18 mouse cellular contexts compared by ENCODE assay signal in genomic region chr8:111029589-111029988, GRCm38 (mm10). TPM values are rescaled to one million over a fixed set of nuclear protein-coding genes. Genes with fewer than 3 reads are reported as not detected.
DNase-seq lines count a peak whose midpoint lies in the region; ATAC-seq and TF ChIP-seq lines count a peak whose summit lies in the region.
"Had no signal": no experiment of that assay in that cellular context is flagged by ENCODE, and none has a peak within 500 bp of the region (broad histone marks: within the 10 kb centered on the region; RNA-seq: fewer than 3 reads in every experiment).

No protein-coding gene starts in this region.

- no peak overlapping the region for H3K27ac ChIP-seq in CH12.LX (ENCODE audit: insufficient read depth, low read depth)
- H3K27ac ChIP-seq in liver, postnatal 0 days (ENCODE audit: low read depth), result no peak overlapping the region
- H3K27ac ChIP-seq in layer of hippocampus, adult 2 months, result no peak overlapping the region
- H3K27ac ChIP-seq: embryonic facial prominence, embryonic 10.5 days; heart, embryonic 10.5 days; hindbrain, embryonic 10.5 days; neural tube, embryonic 13.5 days had no signal

- TF ChIP-seq EP300 in CH12.LX (IDR thresholded peaks at IDR 0.05; ENCODE audit: low read length), result no peak
- no peak for TF ChIP-seq EP300 in liver, postnatal 0 days (IDR thresholded peaks at IDR 0.05; ENCODE audit: low read depth)

- H3K4me2 ChIP-seq in CH12.LX (ENCODE audit: insufficient read depth, low read depth, poor library complexity, severe bottlenecking), result peak overlapping the region; percentile 72
- peak overlapping the region; percentile 59 for H3K4me2 ChIP-seq in liver, postnatal 0 days (ENCODE audit: low read depth, low read length)
- H3K4me2 ChIP-seq: neural tube, embryonic 13.5 days had no signal

- dilution Hi-C loops in CH12.LX (cut with MboI; ENCODE audit: extremely low pct_ligation_motif_present, extremely low pct_unique_long_range_greater_than_20kb, low sequenced_read_pairs), result no loop called here

- 34% methylated on average over 4 of the region's 4 CpGs for WGBS in liver, postnatal 0 days (ENCODE audit: insufficient replicate concordance)

- no peaks in the 10 kb centered on the region for H3K27me3 ChIP-seq in CH12.LX (replicated peaks)
- H3K27me3 ChIP-seq in liver, postnatal 0 days (ENCODE audit: insufficient read depth, low read length), result no peaks in the 10 kb centered on the region

- no peaks in the 10 kb centered on the region for H3K9me3 ChIP-seq in CH12.LX (replicated peaks; ENCODE audit: low read length)
- no peaks in the 10 kb centered on the region for H3K9me3 ChIP-seq in liver, postnatal 0 days (ENCODE audit: low read length)
- H3K9me3 ChIP-seq: embryonic facial prominence, embryonic 10.5 days; heart, embryonic 10.5 days; hindbrain, embryonic 10.5 days; neural tube, embryonic 13.5 days had no signal

- no peak for TF ChIP-seq RAD21 in CH12.LX (IDR thresholded peaks at IDR 0.05; ENCODE audit: low read depth, low read length)

- TF ChIP-seq CTCF in CH12.LX (conservative IDR thresholded peaks at IDR 0.05 in 1 of 2, IDR thresholded peaks at IDR 0.05 in 1 of 2; ENCODE audit: low read depth in 2 of 2, low read length in 2 of 2), result no peak
- TF ChIP-seq CTCF in liver, postnatal 0 days (IDR thresholded peaks at IDR 0.05; ENCODE audit: low read depth), result no peak
- no peak for TF ChIP-seq CTCF in layer of hippocampus, adult 2 months (conservative IDR thresholded peaks at IDR 0.05)

- H3K79me2 ChIP-seq in CH12.LX (replicated peaks; ENCODE audit: control insufficient read depth, extremely low read depth, insufficient read depth, poor library complexity, severe bottlenecking), result peaks cover 11% of the 10 kb centered on the region

- no peak for ATAC-seq in liver, postnatal 0 days
- ATAC-seq: lung, postnatal 0 days had no signal

- H3K9ac ChIP-seq in CH12.LX (ENCODE audit: insufficient read depth, low read depth), result peak overlapping the region; percentile 87
- H3K9ac ChIP-seq in liver, postnatal 0 days (replicated peaks), result no peak overlapping the region
- H3K9ac ChIP-seq: neural tube, embryonic 13.5 days had no signal

- DNase-seq in 3T3-L1 (ENCODE audit: low read depth, low spot score), result peak; percentile 70
- peak; percentile 89 for DNase-seq in CH12.LX (ENCODE audit: extremely low read depth)
- peak; percentile 68 for DNase-seq in c-Kit-positive CD71-positive TER-119-negative erythroid progenitor cells, embryonic 14.5 days (ENCODE audit: low read depth)
- DNase-seq in liver, postnatal 0 days, result no peak
- DNase-seq in Muller cell, postnatal 12 days (ENCODE audit: inconsistent ontology term), result no peak
- DNase-seq in layer of hippocampus, adult 2 months (ENCODE audit: low spot score in 2 of 2), result no peak
- DNase-seq in layer of hippocampus, adult 9-10 months (ENCODE audit: low spot score), result no peak
- DNase-seq: cerebellum, adult 8-10 months; kidney, adult 8-10 months; layer of hippocampus, adult 9-11 months; midbrain, embryonic 14.5 days had no signal

- H3K4me3 ChIP-seq in CH12.LX (replicated peaks in 1 of 3; ENCODE audit: low read depth in 2 of 3, low read length in 2 of 3, poor library complexity in 1 of 3), result peak overlapping the region; percentile 56 to 66 (median 64)
- H3K4me3 ChIP-seq in liver, postnatal 0 days (ENCODE audit: low read depth, low read length), result peak overlapping the region; percentile 19
- no peak overlapping the region for H3K4me3 ChIP-seq in layer of hippocampus, adult 2 months
- H3K4me3 ChIP-seq: embryonic facial prominence, embryonic 10.5 days; heart, embryonic 10.5 days; hindbrain, embryonic 10.5 days; neural tube, embryonic 13.5 days had no signal

- peaks cover 0 to 8% of the 10 kb centered on the region in 2 experiments for H3K36me3 ChIP-seq in CH12.LX (replicated peaks in 1 of 2; ENCODE audit: control insufficient read depth in 1 of 2, insufficient read depth in 1 of 2, low read length in 1 of 2)
- no peaks in the 10 kb centered on the region for H3K36me3 ChIP-seq in liver, postnatal 0 days (replicated peaks; ENCODE audit: insufficient read depth, low read length)
- H3K36me3 ChIP-seq: embryonic facial prominence, embryonic 10.5 days; heart, embryonic 10.5 days; hindbrain, embryonic 10.5 days; neural tube, embryonic 13.5 days had no signal

- peak; percentile 55; the same call in 1 of the 2 replicates for TF ChIP-seq POLR2A in CH12.LX (IDR thresholded peaks at IDR 0.05; ENCODE audit: low read depth, low read length)

- peaks cover 0 to 22% of the 10 kb centered on the region in 2 experiments; a peak in 3 of 4 replicates for H3K4me1 ChIP-seq in CH12.LX (ENCODE audit: control insufficient read depth in 1 of 2, insufficient read depth in 2 of 2)
- H3K4me1 ChIP-seq in liver, postnatal 0 days (ENCODE audit: insufficient read depth), result peaks cover 17% of the 10 kb centered on the region

- in situ Hi-C loops in CH12.LX (cut with MboI; ENCODE audit: low pct_ligation_motif_present, low pct_unique_long_range_greater_than_20kb, low sequenced_read_pairs), result no loop called here

TF ChIP-seq in CH12.LX, 34 proteins besides CTCF, POLR2A, EP300 and RAD21 (continues in another document):
- TF ChIP-seq MXI1 (IDR thresholded peaks at IDR 0.05; ENCODE audit: low read depth, low read length) (no peak), UBTF (IDR thresholded peaks at IDR 0.05; ENCODE audit: low read depth, low read length) (no peak), BHLHE40 (IDR thresholded peaks at IDR 0.05; ENCODE audit: low read depth, low read length) (no peak), IRF4 (IDR thresholded peaks at IDR 0.05; ENCODE audit: low read depth, low read length) (no peak; the same call in 1 of the 2 replicates), NELFE (IDR thresholded peaks at IDR 0.05; ENCODE audit: low read depth, low read length) (0 out of 2 replicates have a peak, but pooled peaks have one; percentile 27), MEF2A (IDR thresholded peaks at IDR 0.05; ENCODE audit: borderline replicate concordance, low read depth, low read length) (peak; percentile 58; the same call in 1 of the 2 replicates), JUN (IDR thresholded peaks at IDR 0.05; ENCODE audit: insufficient read depth, low read depth, low read length) (no peak), USF1 (IDR thresholded peaks at IDR 0.05; ENCODE audit: low read depth, low read length) (no peak), SIN3A (IDR thresholded peaks at IDR 0.05; ENCODE audit: low read length) (no peak; the same call in 1 of the 2 replicates), ZC3H11A (IDR thresholded peaks at IDR 0.05; ENCODE audit: low read depth, low read length) (no peak), PAX5 (IDR thresholded peaks at IDR 0.05; ENCODE audit: low read length) (no peak), ZKSCAN1 (IDR thresholded peaks at IDR 0.05; ENCODE audit: borderline replicate concordance, low read depth, low read length) (no peak), USF2 (conservative IDR thresholded peaks at IDR 0.05; ENCODE audit: low read depth, low read length) (no peak), JUND (conservative IDR thresholded peaks at IDR 0.05; ENCODE audit: low read depth, low read length) (no peak), CHD2 (IDR thresholded peaks at IDR 0.05; ENCODE audit: low read length) (no peak), ELF1 (IDR thresholded peaks at IDR 0.05; ENCODE audit: low read depth, low read length) (peak; percentile 59; the same call in 1 of the 2 replicates), MAFK (IDR thresholded peaks at IDR 0.05; ENCODE audit: insufficient replicate concordance, low read length) (no peak), SMC3 (IDR thresholded peaks at IDR 0.05; ENCODE audit: low read depth, low read length) (no peak), ZNF384 (IDR thresholded peaks at IDR 0.05; ENCODE audit: low read depth, low read length) (no peak), ETS1 (conservative IDR thresholded peaks at IDR 0.05; ENCODE audit: low read depth, low read length) (no peak), POLR2AphosphoS2 (IDR thresholded peaks at IDR 0.05; ENCODE audit: low read depth, low read length) (no peak), MAZ (IDR thresholded peaks at IDR 0.05; ENCODE audit: low read depth, low read length) (no peak), E2F4 (IDR thresholded peaks at IDR 0.05; ENCODE audit: insufficient replicate concordance, low read depth, low read length) (no peak), MYC (IDR thresholded peaks at IDR 0.05; ENCODE audit: low read depth, low read length) (no peak; the same call in 1 of the 2 replicates), CHD1 (IDR thresholded peaks at IDR 0.05; ENCODE audit: low read depth, low read length) (no peak), MAX (IDR thresholded peaks at IDR 0.05; ENCODE audit: low read length) (no peak; the same call in 1 of the 2 replicates), GABPA (IDR thresholded peaks at IDR 0.05; ENCODE audit: insufficient replicate concordance, low read depth, low read length) (no peak), KAT2A (IDR thresholded peaks at IDR 0.05; ENCODE audit: insufficient replicate concordance, low read length) (no peak), RCOR1 (conservative IDR thresholded peaks at IDR 0.05; ENCODE audit: low read depth, low read length) (no peak)

RNA-seq across cellular contexts. Expression of gene Ddx19b, which starts 2.0 kb away (rescaled TPM):
- total RNA-seq in CH12.LX (2012; rRNA removed) (12.6 and 13.0 TPM in 2 replicates), CH12.LX (2014; rRNA removed) (14.4 and 14.9 TPM in 2 replicates)
- polyA plus RNA-seq in CH12.LX (2012; ENCODE audit: insufficient read length, low read depth), result 13.5 and 14.1 TPM in 2 replicates
- 3.5 and 3.9 TPM in 2 replicates for polyA plus RNA-seq in liver, postnatal 0 days (2015; fragmentation: Nextera tagmentation; extraction: Ambion mirVana)
- total RNA-seq in layer of hippocampus, adult 2 months (2021), result 10 to 100 TPM; 17.1 to 17.3 TPM

RNA-seq across cellular contexts. Expression of gene Aars, which starts 3.4 kb away (rescaled TPM):
- 125 and 130 TPM in 2 replicates for total RNA-seq in CH12.LX (2012; rRNA removed)
- 72.6 and 81.9 TPM in 2 replicates for total RNA-seq in CH12.LX (2014; rRNA removed)
- 142 and 171 TPM in 2 replicates for polyA plus RNA-seq in CH12.LX (2012; ENCODE audit: insufficient read length, low read depth)
- polyA plus RNA-seq in liver, postnatal 0 days (2015; fragmentation: Nextera tagmentation; extraction: Ambion mirVana), result 23.1 and 26.0 TPM in 2 replicates
- 10 to 100 TPM; 79.5 to 86.3 TPM for total RNA-seq in layer of hippocampus, adult 2 months (2021)

RNA-seq across cellular contexts. Expression of gene Exosc6, which starts 26.6 kb away (rescaled TPM):
- total RNA-seq in CH12.LX (2012; rRNA removed) (3.9 and 23.5 TPM in 2 replicates), CH12.LX (2014; rRNA removed) (20.3 and 24.3 TPM in 2 replicates)
- polyA plus RNA-seq in CH12.LX (2012; ENCODE audit: insufficient read length, low read depth), result 3.2 and 3.9 TPM in 2 replicates
- polyA plus RNA-seq in liver, postnatal 0 days (2015; fragmentation: Nextera tagmentation; extraction: Ambion mirVana), result 6.1 and 7.0 TPM in 2 replicates
- total RNA-seq in layer of hippocampus, adult 2 months (2021), result not detected
- total RNA-seq: gastrocnemius, adult 8-10 months; left cerebral cortex, postnatal 25 days had no signal
- polyA plus RNA-seq: midbrain, embryonic 14.5 days; neural tube, embryonic 13.5 days had no signal

RNA-seq across cellular contexts. Expression of gene Ddx19a, which starts 32.0 kb away (rescaled TPM):
- total RNA-seq in CH12.LX (2012; rRNA removed), result 28.8 and 36.4 TPM in 2 replicates
- total RNA-seq in CH12.LX (2014; rRNA removed), result 19.0 and 23.1 TPM in 2 replicates
- polyA plus RNA-seq in CH12.LX (2012; ENCODE audit: insufficient read length, low read depth), result 96.5 and 107 TPM in 2 replicates
- polyA plus RNA-seq in liver, postnatal 0 days (2015; fragmentation: Nextera tagmentation; extraction: Ambion mirVana), result 6.9 and 7.0 TPM in 2 replicates
- total RNA-seq in layer of hippocampus, adult 2 months (2021), result 10 to 100 TPM; 29.8 to 32.8 TPM

Comparison
In these comparisons a context has a peak if more than half of its experiments do, and no peak if none do; other contexts are left out.
1. DNase-seq: peak in 3T3-L1 (single experiment), CH12.LX (single experiment) and c-Kit-positive CD71-positive TER-119-negative erythroid progenitor cells, embryonic 14.5 days (single experiment); none in liver, postnatal 0 days (single experiment), Muller cell, postnatal 12 days (single experiment), layer of hippocampus, adult 2 months (0 of 2) and layer of hippocampus, adult 9-10 months (single experiment).
2. RNA of gene Exosc6, which starts 26.6 kb away (total RNA-seq): 3.9 to 24.3 TPM in CH12.LX; not detected in layer of hippocampus, adult 2 months; every median in the first group is over 4 times any median in the second.